Mouse (Mus musculus): ENCODE data around the gene Phyhd1. TPM values are rescaled to one million over a fixed set of nuclear protein-coding genes. Genes with fewer than 3 reads are reported as not detected.

The Phyhd1 gene
- total and polyA plus RNA-seq, 3 experiments = 0.19 to 1.6 TPM; not detected in 1

DNA sequence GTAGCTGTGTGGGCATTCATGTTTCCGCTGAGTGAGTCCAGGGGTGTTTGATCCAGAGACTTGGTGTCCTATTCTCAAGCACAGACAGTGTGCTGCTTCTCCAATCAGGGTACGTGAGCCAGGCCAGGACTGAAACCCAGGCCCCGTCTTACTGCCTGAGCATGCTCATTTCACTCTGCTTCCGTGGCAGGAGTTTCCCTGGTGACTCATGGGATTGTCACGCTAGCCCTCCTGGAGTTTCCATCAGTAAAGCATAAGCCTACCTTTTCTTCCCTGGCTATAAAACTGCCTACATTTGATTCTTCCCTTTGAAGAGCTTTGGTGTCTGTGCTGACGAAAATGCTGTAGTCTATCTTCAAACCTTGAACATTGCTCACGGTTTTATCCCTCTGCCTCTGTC is 57.1 kb downstream of the Phyhd1 start:
- Histone ChIP-seq H3K9ac (ENCODE audit: control insufficient read depth, low read depth, low read length, poor library complexity, severe bottlenecking) (no peak overlapping the region), H3K36me3 (ENCODE audit: control insufficient read depth in 1 of 2, insufficient read depth in 2 of 2, low read length in 2 of 2) (peaks cover 0 to 28% of the 10 kb centered on the region in 2 experiments; a peak in 2 of 4 replicates), H3K4me1 (ENCODE audit: control insufficient read depth in 1 of 2, insufficient read depth in 2 of 2, low read length in 2 of 2) (no peaks in the 10 kb centered on the region), H3K4me3 (ENCODE audit: control insufficient read depth in 1 of 2, insufficient read depth in 1 of 2, low read depth in 2 of 2, low read length in 2 of 2) (no peak overlapping the region), H3K27me3 (ENCODE audit: control insufficient read depth in 1 of 2, insufficient read depth in 2 of 2, low read length in 2 of 2) (no peaks in the 10 kb centered on the region), H3K9me3 (replicated peaks; ENCODE audit: insufficient read depth, low read length) (no peaks in the 10 kb centered on the region), H3K79me2 (ENCODE audit: control insufficient read depth, insufficient read depth, low read length, poor library complexity) (no peaks in the 10 kb centered on the region), H3K27ac (ENCODE audit: control insufficient read depth, low read depth, low read length) (no peak overlapping the region)
- no peak for TF ChIP-seq TAL1 (IDR thresholded peaks at IDR 0.05; ENCODE audit: low read length)
- no peak for TF ChIP-seq CHD2 (IDR thresholded peaks at IDR 0.05; ENCODE audit: low read length)
- TF ChIP-seq ZC3H11A (IDR thresholded peaks at IDR 0.05; ENCODE audit: low read depth, low read length) = no peak
- TF ChIP-seq ETS1 (IDR thresholded peaks at IDR 0.05; ENCODE audit: low read depth, low read length) = no peak
- TF ChIP-seq CTCF (IDR thresholded peaks at IDR 0.05 in 2 of 3, conservative IDR thresholded peaks at IDR 0.05 in 1 of 3; ENCODE audit: control insufficient read depth in 1 of 3, insufficient read depth in 1 of 3, low read depth in 2 of 3, low read length in 3 of 3, poor library complexity in 1 of 3, severe bottlenecking in 1 of 3) = no peak
- no peak for TF ChIP-seq MAX (IDR thresholded peaks at IDR 0.05; ENCODE audit: low read length)
- TF ChIP-seq MYB (IDR thresholded peaks at IDR 0.05; ENCODE audit: low read depth, low read length) = no peak
- TF ChIP-seq RAD21 (IDR thresholded peaks at IDR 0.05; ENCODE audit: low read depth, low read length) = no peak
- TF ChIP-seq USF2 (IDR thresholded peaks at IDR 0.05; ENCODE audit: borderline replicate concordance in 1 of 2, insufficient read depth in 1 of 2, low read depth in 1 of 2, low read length in 2 of 2) = no peak
- TF ChIP-seq ZMIZ1 (IDR thresholded peaks at IDR 0.05; ENCODE audit: low read depth, low read length) = no peak
- no peak for TF ChIP-seq POLR2AphosphoS2 (IDR thresholded peaks at IDR 0.05; ENCODE audit: low read length)
- TF ChIP-seq SIN3A (IDR thresholded peaks at IDR 0.05; ENCODE audit: low read length) = no peak
- TF ChIP-seq ZKSCAN1 (IDR thresholded peaks at IDR 0.05; ENCODE audit: low read depth, low read length) = no peak
- TF ChIP-seq MXI1 (IDR thresholded peaks at IDR 0.05; ENCODE audit: low read depth, low read length) = no peak
- no peak for TF ChIP-seq RCOR1 (IDR thresholded peaks at IDR 0.05; ENCODE audit: low read depth, low read length)
- no peak for TF ChIP-seq GABPA (IDR thresholded peaks at IDR 0.05; ENCODE audit: low read depth, low read length)
- no peak for TF ChIP-seq E2F4 (IDR thresholded peaks at IDR 0.05; ENCODE audit: borderline replicate concordance, low read depth, low read length)
- TF ChIP-seq KAT2A (conservative IDR thresholded peaks at IDR 0.05; ENCODE audit: low read depth, low read length) = no peak
- no peak for TF ChIP-seq MAFK (IDR thresholded peaks at IDR 0.05; ENCODE audit: borderline replicate concordance, low read depth, low read length)
- no peak for TF ChIP-seq CHD1 (IDR thresholded peaks at IDR 0.05; ENCODE audit: low read depth, low read length)
- no peak for DNase-seq (ENCODE audit: low read depth, low spot score)

DNA sequence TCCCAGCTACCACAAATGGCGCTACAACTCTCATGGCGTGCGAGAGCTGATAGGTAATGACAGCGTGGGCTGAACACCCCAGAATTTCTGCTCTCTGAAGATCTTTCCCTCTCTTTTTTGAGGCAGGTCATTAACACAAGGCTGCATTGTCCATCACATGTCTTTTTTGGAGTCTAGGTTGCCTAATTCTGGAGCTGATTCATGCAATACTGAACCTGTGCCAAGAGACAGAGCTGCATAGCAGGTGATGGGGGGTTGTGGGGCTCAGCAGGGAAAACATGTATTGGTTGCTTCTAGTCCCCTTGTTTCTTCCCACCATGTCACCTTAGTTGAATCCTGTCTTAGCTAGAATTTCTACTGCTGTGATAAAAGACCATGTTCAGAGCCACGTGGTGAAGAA is 59.3 kb downstream of the Phyhd1 start:
- no peaks in the 10 kb centered on the region for H3K4me1 ChIP-seq (ENCODE audit: control insufficient read depth in 1 of 2, insufficient read depth in 2 of 2, low read length in 2 of 2)
- no peak for TF ChIP-seq TBP (IDR thresholded peaks at IDR 0.05; ENCODE audit: low read depth, low read length)
- no peak for TF ChIP-seq MEF2A (IDR thresholded peaks at IDR 0.05; ENCODE audit: extremely low read depth, insufficient replicate concordance, low read depth, low read length, poor library complexity, severe bottlenecking)
- TF ChIP-seq MYB (IDR thresholded peaks at IDR 0.05; ENCODE audit: low read depth, low read length) = no peak
- no peak for TF ChIP-seq USF2 (IDR thresholded peaks at IDR 0.05; ENCODE audit: borderline replicate concordance in 1 of 2, insufficient read depth in 1 of 2, low read depth in 1 of 2, low read length in 2 of 2)
- no peak for TF ChIP-seq MYC (IDR thresholded peaks at IDR 0.05; ENCODE audit: low read depth, low read length)
- no peak for TF ChIP-seq CHD1 (IDR thresholded peaks at IDR 0.05; ENCODE audit: low read depth, low read length)
- no peak for TF ChIP-seq SMC3 (IDR thresholded peaks at IDR 0.05; ENCODE audit: low read depth, low read length)
- no peak for TF ChIP-seq RCOR1 (IDR thresholded peaks at IDR 0.05; ENCODE audit: low read depth, low read length)
- TF ChIP-seq MAFK (IDR thresholded peaks at IDR 0.05; ENCODE audit: borderline replicate concordance, low read depth, low read length) = no peak
- no peak for TF ChIP-seq HCFC1 (IDR thresholded peaks at IDR 0.05; ENCODE audit: low read depth, low read length)
- TF ChIP-seq CTCF (IDR thresholded peaks at IDR 0.05 in 2 of 3, conservative IDR thresholded peaks at IDR 0.05 in 1 of 3; ENCODE audit: control insufficient read depth in 1 of 3, insufficient read depth in 1 of 3, low read depth in 2 of 3, low read length in 3 of 3, poor library complexity in 1 of 3, severe bottlenecking in 1 of 3) = no peak
- TF ChIP-seq BHLHE40 (IDR thresholded peaks at IDR 0.05; ENCODE audit: borderline replicate concordance, low read depth, low read length) = no peak
- TF ChIP-seq KAT2A (conservative IDR thresholded peaks at IDR 0.05; ENCODE audit: low read depth, low read length) = no peak
- TF ChIP-seq MAZ (IDR thresholded peaks at IDR 0.05; ENCODE audit: low read depth, low read length) = no peak
- TF ChIP-seq UBTF (IDR thresholded peaks at IDR 0.05; ENCODE audit: borderline replicate concordance, insufficient read depth, low read depth, low read length) = no peak
- TF ChIP-seq POLR2AphosphoS5 (IDR thresholded peaks at IDR 0.05; ENCODE audit: borderline replicate concordance, low read depth, low read length) = no peak
- TF ChIP-seq USF1 (IDR thresholded peaks at IDR 0.05; ENCODE audit: low read depth, low read length) = no peak
- no peak for DNase-seq (ENCODE audit: low read depth, low spot score)
- H3K9me3 ChIP-seq (replicated peaks; ENCODE audit: insufficient read depth, low read length) = no peaks in the 10 kb centered on the region
- H3K4me3 ChIP-seq (ENCODE audit: control insufficient read depth in 1 of 2, insufficient read depth in 1 of 2, low read depth in 2 of 2, low read length in 2 of 2) = no peak overlapping the region
- no peaks in the 10 kb centered on the region for H3K79me2 ChIP-seq (ENCODE audit: control insufficient read depth, insufficient read depth, low read length, poor library complexity)
- H3K27ac ChIP-seq (ENCODE audit: control insufficient read depth, low read depth, low read length) = no peak overlapping the region
- H3K36me3 ChIP-seq (ENCODE audit: control insufficient read depth in 1 of 2, insufficient read depth in 2 of 2, low read length in 2 of 2) = peaks cover 0 to 24% of the 10 kb centered on the region in 2 experiments; a peak in 2 of 4 replicates
- H3K27me3 ChIP-seq (ENCODE audit: control insufficient read depth in 1 of 2, insufficient read depth in 2 of 2, low read length in 2 of 2) = no peaks in the 10 kb centered on the region
- H3K9ac ChIP-seq (ENCODE audit: control insufficient read depth, low read depth, low read length, poor library complexity, severe bottlenecking) = no peak overlapping the region

Measured in MEL (cell line).